Mouse (Mus musculus): ENCODE measurements at regions not wholly inside any gene's neighbourhood (a gene's known extent, or its start where the extent isn't known, plus 50 kb on each side); places are given as distances from the start of the nearest gene placed in this dataset.

DNA sequence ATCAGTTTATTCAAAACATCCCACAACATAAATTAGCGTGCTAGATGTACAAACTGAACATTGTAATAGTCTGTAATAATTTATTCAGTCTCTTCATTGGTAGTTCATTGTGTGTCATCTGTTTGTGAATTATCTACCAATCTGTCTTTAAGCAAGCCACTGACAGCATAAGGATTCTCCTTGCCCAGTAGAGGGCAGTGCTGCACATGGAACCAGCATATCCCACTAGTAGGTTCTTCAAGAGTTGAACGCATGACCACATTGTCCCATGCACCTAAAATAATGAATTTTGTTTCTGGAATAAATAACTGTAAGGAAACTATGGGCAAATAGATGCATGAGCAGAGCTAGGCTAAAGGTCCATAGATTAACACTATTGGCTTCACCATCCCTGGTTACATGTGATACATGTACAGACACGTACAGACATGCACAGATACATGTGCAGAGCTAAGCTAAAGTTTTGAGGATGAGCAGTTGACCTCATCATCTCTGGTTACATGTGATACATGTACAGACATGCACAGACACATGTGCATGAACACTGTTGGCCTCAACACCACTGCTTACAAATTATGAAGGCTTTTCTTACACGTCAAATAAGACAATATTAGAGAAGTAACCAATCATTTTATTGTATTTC, 143.0 kb upstream of the Ctnnd2 start:
- peak; percentile 11 for DNase-seq (ENCODE audit: low read depth, low spot score)
- Histone ChIP-seq H3K36me3 (ENCODE audit: control insufficient read depth, insufficient read depth, low read length, poor library complexity, severe bottlenecking) (no peaks in the 10 kb centered on the region), H3K27me3 (ENCODE audit: control insufficient read depth, insufficient read depth, low read length, poor library complexity, severe bottlenecking) (no peaks in the 10 kb centered on the region)

DNA sequence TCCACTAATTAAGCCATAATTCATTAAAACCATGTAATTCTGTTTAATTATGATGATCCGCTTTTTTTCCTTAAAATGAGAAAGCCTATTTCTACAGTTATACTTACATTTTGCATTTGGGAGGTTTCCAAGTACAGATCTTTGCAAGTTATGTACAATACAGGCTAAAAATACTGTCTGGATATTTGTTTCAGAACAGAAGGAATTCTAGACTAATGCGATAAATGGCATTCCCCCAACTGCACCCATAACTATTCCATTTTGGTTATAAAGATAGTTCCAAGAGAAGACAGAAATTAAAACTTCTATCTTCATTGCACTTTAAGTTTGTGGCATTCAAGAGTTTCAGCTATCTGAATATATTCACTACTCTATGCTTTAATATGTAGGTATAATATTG, 137.0 kb upstream of the Ctnnd2 start:
- Histone ChIP-seq H3K36me3 (ENCODE audit: control insufficient read depth, insufficient read depth, low read length, poor library complexity, severe bottlenecking) (no peaks in the 10 kb centered on the region), H3K27me3 (ENCODE audit: control insufficient read depth, insufficient read depth, low read length, poor library complexity, severe bottlenecking) (no peaks in the 10 kb centered on the region)
- DNase-seq (ENCODE audit: low read depth, low spot score) = no peak

DNA sequence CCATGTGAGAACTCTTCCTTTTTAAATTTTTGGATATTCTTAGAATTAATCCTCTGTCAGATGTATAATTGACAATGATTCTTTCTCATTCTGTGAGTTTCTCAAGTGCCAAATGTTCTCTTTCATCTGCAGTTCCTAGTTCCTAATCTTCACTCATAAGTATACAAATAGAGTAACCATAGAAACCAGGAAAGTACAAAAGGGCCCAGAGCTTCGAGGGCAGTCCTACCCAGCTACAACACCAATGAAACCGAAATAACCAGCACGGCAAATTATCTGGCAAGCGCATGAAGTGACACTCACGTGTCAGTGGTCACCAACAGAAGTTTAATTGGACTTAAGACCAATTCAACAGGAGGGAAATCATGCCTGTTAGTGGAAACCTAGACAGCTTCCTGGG, 121.5 kb upstream of the Ctnnd2 start:
- no peak for DNase-seq (ENCODE audit: low read depth, low spot score)
- Histone ChIP-seq H3K27me3 (ENCODE audit: control insufficient read depth, insufficient read depth, low read length, poor library complexity, severe bottlenecking) (no peaks in the 10 kb centered on the region), H3K36me3 (ENCODE audit: control insufficient read depth, insufficient read depth, low read length, poor library complexity, severe bottlenecking) (no peaks in the 10 kb centered on the region)

DNA sequence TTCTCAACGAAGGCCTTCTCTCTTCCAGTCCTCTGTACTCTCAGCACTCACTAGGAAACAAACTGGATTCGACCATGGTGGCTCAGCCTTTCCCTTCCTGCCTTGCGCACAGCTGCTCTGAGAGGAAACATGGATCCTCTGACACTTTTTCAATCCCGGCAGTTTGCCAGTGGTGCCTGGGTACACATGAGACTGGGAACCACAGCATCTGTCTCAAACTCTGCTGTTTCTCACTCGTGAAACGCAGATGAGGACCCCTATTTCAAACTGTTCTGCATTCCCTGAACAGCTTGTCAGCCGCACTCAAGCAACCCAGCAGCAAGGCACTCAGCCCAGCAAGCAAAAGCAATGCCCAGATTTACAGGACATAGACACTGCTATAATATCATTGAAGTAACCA, 112.6 kb upstream of the Ctnnd2 start:
- no peak for DNase-seq (ENCODE audit: low read depth, low spot score)
- Histone ChIP-seq H3K27me3 (ENCODE audit: control insufficient read depth, insufficient read depth, low read length, poor library complexity, severe bottlenecking) (no peaks in the 10 kb centered on the region), H3K36me3 (ENCODE audit: control insufficient read depth, insufficient read depth, low read length, poor library complexity, severe bottlenecking) (no peaks in the 10 kb centered on the region)

DNA sequence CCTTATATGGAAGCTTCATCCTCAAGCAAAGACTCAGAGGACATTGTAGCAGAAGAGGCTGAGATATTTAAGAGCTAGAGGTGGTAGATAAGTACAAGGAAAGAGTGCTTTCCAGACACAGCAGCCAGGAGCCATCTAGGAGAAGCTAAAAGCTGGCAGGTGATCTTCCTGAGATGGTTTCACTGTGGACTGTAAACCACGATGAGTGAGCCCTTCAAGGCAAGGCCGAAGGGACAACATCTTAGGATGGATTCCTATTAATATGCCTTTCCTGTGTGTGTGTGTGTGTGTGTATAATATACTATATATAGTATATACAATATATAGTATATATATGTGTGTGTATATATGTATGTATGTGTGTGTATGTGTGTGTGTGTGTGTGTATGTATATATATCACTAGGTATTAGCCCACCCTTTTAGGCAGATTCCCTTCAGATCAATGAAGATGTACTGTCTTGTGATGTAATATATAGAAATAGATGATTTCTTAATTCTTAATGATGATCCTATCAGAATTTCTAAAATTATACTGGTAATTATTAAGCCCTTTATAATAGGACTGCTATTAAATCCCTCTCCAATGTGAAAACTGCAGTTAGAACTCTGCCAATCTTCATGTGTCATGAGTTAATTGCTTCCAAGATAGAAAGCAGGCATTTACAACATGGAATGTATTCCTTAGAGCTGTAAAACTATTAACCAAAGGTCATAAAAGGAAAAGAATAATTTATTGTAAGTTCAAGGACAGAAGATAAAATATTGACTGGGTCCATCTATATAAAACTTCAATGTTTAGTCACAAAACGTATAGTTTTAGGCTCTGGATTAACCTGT, 111.7 kb upstream of the Ctnnd2 start:
- H3K36me3 ChIP-seq (ENCODE audit: control insufficient read depth, insufficient read depth, low read length, poor library complexity, severe bottlenecking) = no peaks in the 10 kb centered on the region
- DNase-seq (ENCODE audit: low read depth, low spot score) = no peak
- no peaks in the 10 kb centered on the region for H3K27me3 ChIP-seq (ENCODE audit: control insufficient read depth, insufficient read depth, low read length, poor library complexity, severe bottlenecking)

DNA sequence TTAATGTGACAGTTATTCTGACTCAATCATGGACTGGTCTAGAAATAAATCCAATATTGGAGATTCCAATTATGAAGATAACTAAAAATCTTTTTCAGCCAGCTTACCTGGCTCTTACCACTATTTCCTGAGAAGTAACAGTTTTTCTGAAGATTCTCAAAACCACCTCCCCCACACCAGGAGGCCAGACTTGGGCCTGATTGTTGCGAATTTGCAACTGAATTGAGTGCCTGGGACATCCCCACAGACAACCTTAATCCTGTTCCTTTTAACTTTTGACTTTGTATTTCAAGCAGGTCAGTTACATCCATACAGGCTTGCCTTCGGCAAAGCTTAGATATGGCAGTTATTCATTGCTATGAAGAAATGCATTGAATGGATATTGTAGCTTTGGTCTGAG, 100.7 kb upstream of the Ctnnd2 start:
- H3K36me3 ChIP-seq (ENCODE audit: control insufficient read depth, insufficient read depth, low read length, poor library complexity, severe bottlenecking) = no peaks in the 10 kb centered on the region

DNA sequence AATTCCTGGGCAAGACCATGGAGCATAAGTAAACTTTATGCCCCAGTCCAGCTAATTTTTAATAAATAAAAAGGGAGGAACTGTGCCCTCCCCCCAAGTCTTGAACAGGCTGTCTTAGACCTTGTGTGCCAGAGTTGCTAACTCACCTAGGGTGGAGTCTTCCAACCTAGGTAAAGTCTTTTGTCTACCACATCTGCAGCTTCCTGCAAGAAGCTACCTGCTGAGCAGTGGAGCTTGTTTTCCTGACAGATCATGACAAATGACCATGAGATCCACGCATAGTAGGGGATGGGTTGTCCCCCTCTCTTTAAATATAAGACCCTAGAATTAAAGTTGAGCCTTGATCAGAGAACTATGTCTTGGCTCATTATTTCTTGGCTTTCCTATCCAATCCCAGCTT, 100.1 kb upstream of the Ctnnd2 start:
- no peaks in the 10 kb centered on the region for H3K27me3 ChIP-seq (ENCODE audit: control insufficient read depth, insufficient read depth, low read length, poor library complexity, severe bottlenecking)
- no peak for DNase-seq (ENCODE audit: low read depth, low spot score)
- no peaks in the 10 kb centered on the region for H3K36me3 ChIP-seq (ENCODE audit: control insufficient read depth, insufficient read depth, low read length, poor library complexity, severe bottlenecking)

More for the DNA sequence above, 100.7 kb upstream of the Ctnnd2 start:
- no peak for DNase-seq (ENCODE audit: low read depth, low spot score)
- no peaks in the 10 kb centered on the region for H3K27me3 ChIP-seq (ENCODE audit: control insufficient read depth, insufficient read depth, low read length, poor library complexity, severe bottlenecking)

DNA sequence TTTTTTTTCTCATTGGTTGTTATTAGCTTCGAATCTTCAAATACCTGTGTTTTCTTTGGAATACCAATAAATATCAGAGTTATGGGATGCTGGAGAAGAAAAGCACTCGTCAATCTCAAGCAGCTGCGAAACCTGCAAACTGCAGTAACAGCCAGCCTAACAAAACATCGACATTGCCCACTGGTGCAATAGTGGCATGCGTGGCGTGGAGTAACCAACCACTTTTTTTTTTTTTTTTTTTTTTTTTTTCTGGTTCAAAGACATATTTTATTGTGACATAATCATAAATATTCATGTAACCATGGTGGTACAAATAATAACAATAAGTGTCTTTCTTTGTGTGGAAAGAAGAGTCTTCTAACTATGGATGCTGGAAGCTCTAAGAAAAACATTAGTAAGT, 85.3 kb upstream of the Ctnnd2 start:
- no peak for DNase-seq (ENCODE audit: low read depth, low spot score)
- Histone ChIP-seq H3K27me3 (ENCODE audit: control insufficient read depth, insufficient read depth, low read length, poor library complexity, severe bottlenecking) (no peaks in the 10 kb centered on the region), H3K36me3 (ENCODE audit: control insufficient read depth, insufficient read depth, low read length, poor library complexity, severe bottlenecking) (no peaks in the 10 kb centered on the region)

DNA sequence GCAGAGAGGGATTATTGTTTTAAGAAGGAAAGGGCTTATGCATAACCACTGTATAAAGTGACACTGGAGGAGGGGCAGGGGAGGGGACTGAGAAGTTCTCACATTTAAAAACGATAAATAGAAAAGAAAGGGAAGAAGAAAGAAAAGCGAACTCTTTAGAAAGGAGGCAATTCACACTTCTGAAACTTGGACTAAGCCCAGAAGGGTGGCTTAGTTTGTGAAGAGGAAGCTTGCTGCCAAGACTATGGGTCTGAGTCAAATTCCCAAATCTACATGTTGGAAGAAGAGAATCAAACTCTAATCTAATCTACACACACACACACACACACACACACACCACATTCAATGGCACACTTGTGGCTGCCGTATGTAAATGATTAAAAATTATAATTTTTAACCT, 50.3 kb upstream of the Ctnnd2 start:
- no peaks in the 10 kb centered on the region for H3K36me3 ChIP-seq (ENCODE audit: control insufficient read depth, insufficient read depth, low read length, poor library complexity, severe bottlenecking)

More for the DNA sequence above, 50.3 kb upstream of the Ctnnd2 start:
- DNase-seq (ENCODE audit: low read depth, low spot score) = no peak
- H3K27me3 ChIP-seq (ENCODE audit: control insufficient read depth, insufficient read depth, low read length, poor library complexity, severe bottlenecking) = no peaks in the 10 kb centered on the region

Measured in splenic B cell, adult 2 months (primary cell).